Mouse (Mus musculus) erythroblast, adult 5-6 weeks (primary cell): Measurements from ENCODE around the gene Tmem121. TPM values are rescaled to one million over a fixed set of nuclear protein-coding genes. Genes with fewer than 3 reads are reported as not detected.
A peak's percentile ranks its signal among the peaks of the same experiment; 100 is the strongest.

ENCODE experiments used
- ATAC-seq: replicated peaks from 2 replicates; pipeline ENCODE4 v1.8.0; 2016; ENCODE audit warnings: moderate number of reproducible peaks, mild to moderate bottlenecking, moderate TSS enrichment, inconsistent platforms; ENCODE audit not compliant: poor library complexity, low FRiP score, severe bottlenecking
- total RNA-seq, 2 experiments: library from RNA; stranded (forward) in 1 of 2; stranded (reverse) in 1 of 2; fragments of 150-400 nt in 1 of 2; fragments of 200-764, 138-1000 nt in 1 of 2; gene quantifications; 2 replicates each; pipeline versions ENCODE4 v1.2.3 to v1.2.4; 2015 to 2017; ENCODE audit warnings: low replicate concordance in 2 of 2

Gene Tmem121
- total RNA-seq, 2 experiments from 2014 or later, result 1.0 TPM; not detected in 1

GRCm38 (mm10) chr12:113148381-113149035 lies 37.2 kb upstream of the Tmem121 start:
- no peak for ATAC-seq

GRCm38 (mm10) chr12:113149341-113149740 lies 36.4 kb upstream of the Tmem121 start:
- no peak for ATAC-seq

GRCm38 (mm10) chr12:113149896-113150295 lies 35.8 kb upstream of the Tmem121 start:
- no peak for ATAC-seq

GRCm38 (mm10) chr12:113150591-113150990 lies 35.1 kb upstream of the Tmem121 start:
- ATAC-seq, result no peak

GRCm38 (mm10) chr12:113151046-113151445 lies 34.7 kb upstream of the Tmem121 start:
- no peak for ATAC-seq

- no peak for ATAC-seq
Measured at GRCm38 (mm10) chr12:113151661-113152271, 34.0 kb upstream of the Tmem121 start.

- ATAC-seq, result no peak
Measured at GRCm38 (mm10) chr12:113152272-113152661, 33.5 kb upstream of the Tmem121 start.

- ATAC-seq, result no peak
Measured at GRCm38 (mm10) chr12:113152991-113153525, 32.7 kb upstream of the Tmem121 start.

GRCm38 (mm10) chr12:113153971-113154370 lies 31.8 kb upstream of the Tmem121 start:
- no peak for ATAC-seq

GRCm38 (mm10) chr12:113154747-113155075 lies 31.0 kb upstream of the Tmem121 start:
- ATAC-seq, result no peak

- ATAC-seq, result peak; percentile 16
Measured at GRCm38 (mm10) chr12:113155076-113155771, 30.5 kb upstream of the Tmem121 start.

GRCm38 (mm10) chr12:113155887-113156539 lies 29.7 kb upstream of the Tmem121 start, which contains the start of gene Tedc1:
Gene Tedc1, plus strand, starts transcription at chr12:113156421.
- ATAC-seq, result peak; percentile 86

GRCm38 (mm10) chr12:113156540-113156929 lies 29.2 kb upstream of the Tmem121 start:
- ATAC-seq, result 0 out of 2 replicates have a peak, but pooled peaks have one; percentile 1

- ATAC-seq, result no peak
Measured at GRCm38 (mm10) chr12:113157002-113157401, 28.7 kb upstream of the Tmem121 start.

- ATAC-seq, result no peak
Measured at GRCm38 (mm10) chr12:113157521-113157920, 28.2 kb upstream of the Tmem121 start.

- ATAC-seq, result no peak
Measured at GRCm38 (mm10) chr12:113157971-113158370, 27.8 kb upstream of the Tmem121 start.

GRCm38 (mm10) chr12:113163561-113164006 lies 22.1 kb upstream of the Tmem121 start:
- ATAC-seq, result peak; percentile 7; the same call in 1 of the 2 replicates

GRCm38 (mm10) chr12:113168031-113168536 lies 17.6 kb upstream of the Tmem121 start:
- ATAC-seq, result no peak

GRCm38 (mm10) chr12:113176960-113177725 lies 8.6 kb upstream of the Tmem121 start:
- ATAC-seq, result no peak
